Mouse (Mus musculus) activated CD4-positive, CD25-positive, alpha-beta regulatory T cell (primary cell): ENCODE results near the gene Ankrd33. TPM values are rescaled to one million over a fixed set of nuclear protein-coding genes. Genes with fewer than 3 reads are reported as not detected.

ENCODE experiments used
- polyA plus RNA-seq, 2 experiments: library from polyadenylated mRNA; unstranded; fragments of 100-300 nt; shearing (Covaris generic); gene quantifications; one replicate each; pipeline ENCODE4 v1.2.1; 2017

Ankrd33 gene
- polyA plus RNA-seq, result not detected

DNA sequence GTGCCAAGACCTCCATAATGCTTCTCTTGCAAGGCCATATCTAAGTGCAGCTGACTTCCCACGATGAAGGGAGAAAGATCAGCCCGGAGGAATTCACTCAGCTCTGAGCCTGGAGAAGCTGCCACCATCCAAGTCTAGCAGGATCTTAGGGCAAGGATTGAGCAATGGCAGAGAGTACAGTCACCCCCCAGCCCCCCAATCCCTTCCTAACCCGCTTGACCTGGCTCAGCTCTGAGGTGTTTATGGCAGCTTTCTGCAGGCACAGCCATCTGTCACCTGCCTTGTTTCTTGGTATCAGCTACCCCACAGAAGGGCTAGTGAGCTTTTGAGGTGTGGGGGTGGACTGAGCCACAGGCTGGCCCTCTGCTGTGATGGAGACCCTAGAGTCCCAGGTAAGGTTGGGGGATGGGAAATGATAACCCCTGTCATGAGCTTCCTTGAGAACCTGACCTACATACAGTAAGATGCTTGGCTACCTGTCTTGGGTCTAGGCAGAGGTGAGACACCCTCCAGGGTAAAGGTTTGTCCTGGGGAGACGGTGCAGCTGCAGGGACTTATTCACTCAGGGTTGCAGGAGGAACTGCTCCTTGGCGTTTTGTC is at the start of gene Ankrd33:
Gene Ankrd33, plus strand, starts transcription at position 245 of the 600 bp plus-strand sequence.

DNA sequence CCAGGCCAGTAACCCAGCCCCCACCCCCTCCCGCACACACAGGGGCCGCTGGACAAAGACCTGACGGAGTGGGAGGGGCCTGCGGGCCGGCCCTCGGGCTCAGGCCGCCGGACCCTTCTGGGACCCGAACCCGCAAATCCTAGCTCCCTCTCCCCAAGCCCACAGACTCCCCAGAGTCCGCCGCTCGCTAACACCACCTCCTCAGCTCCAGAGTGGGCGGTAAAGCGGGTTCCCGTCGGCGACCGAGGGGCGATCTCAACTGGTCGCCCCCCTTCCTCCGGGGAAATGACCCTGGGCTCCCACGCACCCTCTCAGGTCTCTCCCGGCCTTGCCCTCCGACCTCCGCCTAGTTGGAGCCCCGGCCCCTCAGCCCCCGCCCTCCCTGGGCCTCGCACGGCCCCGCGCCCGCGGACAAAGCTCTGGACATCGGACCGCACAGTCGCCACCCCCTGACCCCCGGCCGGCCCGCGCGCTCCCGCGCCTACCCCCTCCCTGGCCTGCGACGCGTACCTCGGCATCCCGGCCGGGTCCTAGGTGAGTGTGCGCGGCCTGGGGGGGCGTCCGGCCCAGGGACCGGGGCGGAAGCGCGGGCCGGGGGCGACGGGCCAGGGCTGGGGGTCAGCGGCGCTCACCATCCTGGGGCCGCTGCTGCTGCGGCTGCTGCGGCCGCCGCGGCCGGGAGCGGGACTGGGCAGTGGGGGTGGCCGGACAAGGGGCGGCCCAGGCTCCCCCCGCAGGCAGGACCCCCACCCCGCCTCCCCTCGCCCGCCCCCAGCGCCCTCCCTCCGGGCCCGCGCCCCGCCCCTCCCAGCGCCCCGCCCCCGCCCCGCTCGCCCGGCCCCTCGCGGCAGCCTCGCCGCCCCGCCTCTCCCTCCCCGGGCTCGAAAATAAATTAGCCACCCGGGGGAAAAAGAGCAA is 37.5 kb upstream of the Ankrd33 start, which contains the start of gene Fignl2:
Gene Fignl2, minus strand, starts transcription at position 755 of the 918 bp plus-strand sequence.

DNA sequence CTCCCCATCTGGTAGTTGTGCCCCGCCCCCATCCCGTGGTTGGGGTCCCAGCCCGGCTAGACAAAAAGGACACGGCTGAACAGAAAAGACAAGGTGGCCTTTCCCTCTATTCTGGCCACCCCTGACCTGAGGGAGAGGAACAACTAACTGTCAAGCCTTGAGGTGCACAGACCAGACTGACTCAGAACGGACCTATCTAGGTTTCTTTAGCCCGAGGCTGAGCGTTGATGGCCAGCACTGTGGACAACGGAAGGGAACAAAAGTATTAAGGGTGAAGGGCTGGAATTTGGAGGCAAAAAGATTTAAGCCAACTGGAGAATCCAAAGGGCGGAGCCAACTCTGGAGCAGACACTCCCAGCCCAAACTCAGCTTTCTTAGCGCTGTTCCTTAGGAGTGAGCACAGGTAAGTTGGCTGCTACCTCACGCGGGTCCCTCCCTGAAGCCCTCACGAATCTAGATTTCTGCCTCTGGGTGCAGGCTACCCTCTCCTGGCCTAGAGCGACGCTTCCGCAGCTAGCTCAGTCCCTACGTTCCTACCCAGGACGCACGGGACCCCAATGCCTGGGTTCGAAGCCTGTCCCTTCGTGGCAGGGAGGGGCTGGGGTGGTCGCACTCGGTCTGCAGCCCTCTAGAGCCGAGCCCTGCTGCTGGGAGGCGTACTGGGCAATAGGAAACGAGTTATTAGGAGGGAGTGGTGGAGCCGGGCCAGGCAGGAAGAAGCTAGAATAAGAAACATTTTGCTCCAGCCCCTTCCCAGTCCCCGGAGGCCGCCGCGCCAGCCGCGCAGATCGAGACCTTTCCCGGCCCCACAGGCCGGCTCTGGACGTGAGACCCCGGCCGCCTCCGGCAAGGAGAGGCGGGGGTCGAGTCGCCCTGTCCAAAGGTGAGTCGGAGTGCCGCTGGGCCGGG is 12.9 kb downstream of the Ankrd33 start, which contains the start of gene Acvrl1:
Gene Acvrl1, plus strand, starts transcription at position 342 of the 909 bp plus-strand sequence.

Other genes with a start within 250 kb of the Ankrd33 start
- gene Scn8a, start 245.9 kb upstream of the Ankrd33 start, polyA plus RNA-seq, result 1 to 10 TPM in 1 of 2 experiments, not detected in 1; 1.7 TPM
- not detected for gene Gm47841, start 68.4 kb upstream of the Ankrd33 start, polyA plus RNA-seq
- gene Fignl2, start 37.2 kb upstream of the Ankrd33 start, polyA plus RNA-seq, result not detected
- 1 to 10 TPM; 3.4 to 4.6 TPM for gene Acvrl1, start 12.8 kb downstream of the Ankrd33 start, polyA plus RNA-seq
- 1 to 10 TPM; 1.6 to 2.3 TPM for gene Acvr1b, start 58.3 kb downstream of the Ankrd33 start, polyA plus RNA-seq
- 1 to 10 TPM; 5.9 to 9.2 TPM for gene Grasp, start 108.4 kb downstream of the Ankrd33 start, polyA plus RNA-seq
- gene Nr4a1, start 138.5 kb downstream of the Ankrd33 start, polyA plus RNA-seq, result 100 to 1,000 TPM in 1 of 2 experiments, 10 to 100 TPM in 1; 49.0 to 128 TPM
- 10 to 100 TPM; 58.6 to 65.0 TPM for gene Atg101, start 168.5 kb downstream of the Ankrd33 start, polyA plus RNA-seq
- gene 6030408B16Rik, start 177.5 kb downstream of the Ankrd33 start, polyA plus RNA-seq, result under 1 TPM in 1 of 2 experiments, not detected in 1; 0.50 TPM